Mouse (Mus musculus) spleen, adult 2 months (tissue): ENCODE data around the gene Zfp644.

Experiments used
- CTCF ChIP-seq: fragments of 200-500 bp; IDR thresholded peaks from 2 replicates; pipeline ENCODE4 v1.5.1; 2011; ENCODE audit warnings: mild to moderate bottlenecking, inconsistent platforms; ENCODE audit not compliant: insufficient read depth, insufficient read length, insufficient replicate concordance; ENCODE audit errors: extremely low read depth
- POLR2A ChIP-seq: fragments of 200-500 bp; IDR thresholded peaks from 2 replicates; pipeline ENCODE4 v1.6.1; 2011; ENCODE audit warnings: low read depth, low read length, inconsistent platforms

- TF ChIP-seq CTCF, result no peak
- no peak for TF ChIP-seq POLR2A
These were observed 1.9 kb downstream of the Zfp644 start for GRCm38 (mm10) chr5:106695141-106695540.
